Mouse (Mus musculus): ENCODE results near the gene Psen2.

The Psen2 gene

GRCm38 (mm10) chr1:180178340-180178739 lies 84.9 kb downstream of the Psen2 start:
- DNase-seq (ENCODE audit: extremely low spot score, low spot score) = no peak
